Mouse (Mus musculus) forebrain, embryonic 15.5 days (tissue): ENCODE results near the gene Spon2. TPM values are rescaled to one million over a fixed set of nuclear protein-coding genes. Genes with fewer than 3 reads are reported as not detected.

Experiments
- ATAC-seq: fragments of 200-750 bp; cut with Nextera tagmentation; replicated peaks from 2 replicates; pipeline ENCODE4 v1.8.0; 2017; ENCODE audit warnings: mild to moderate bottlenecking, moderate TSS enrichment, moderate library complexity
- H3K27ac ChIP-seq: fragments of 300-500 bp; sonication (generic); replicated peaks from 2 replicates; pipeline ENCODE4 v1.5.1; 2015; ENCODE audit warnings: mild to moderate bottlenecking, inconsistent platforms
- H3K27me3 ChIP-seq: fragments of 300-500 bp; sonication (generic); 2 replicates; pipeline ENCODE4 v1.6.1; 2015; ENCODE audit warnings: inconsistent platforms
- H3K36me3 ChIP-seq: fragments of 300-500 bp; sonication (generic); 2 replicates; pipeline ENCODE4 v1.6.1; 2015; ENCODE audit warnings: mild to moderate bottlenecking, inconsistent platforms
- H3K4me1 ChIP-seq: fragments of 300-500 bp; sonication (generic); 2 replicates; pipeline ENCODE4 v1.6.1; 2015; ENCODE audit warnings: inconsistent platforms
- H3K4me2 ChIP-seq: fragments of 300-500 bp; sonication (generic); replicated peaks from 2 replicates; pipeline ENCODE4 v1.6.1; 2015; ENCODE audit warnings: mild to moderate bottlenecking, inconsistent platforms
- H3K4me3 ChIP-seq: fragments of 300-500 bp; sonication (generic); 2 replicates; pipeline ENCODE4 v1.5.1; 2015; ENCODE audit warnings: mild to moderate bottlenecking, inconsistent platforms
- H3K9ac ChIP-seq: fragments of 300-500 bp; sonication (generic); replicated peaks from 2 replicates; pipeline ENCODE4 v1.6.1; 2015; ENCODE audit warnings: mild to moderate bottlenecking, inconsistent platforms
- H3K9me3 ChIP-seq: fragments of 300-500 bp; sonication (generic); 2 replicates; pipeline ENCODE4 v1.6.1; 2016; ENCODE audit warnings: inconsistent platforms
- WGBS: fragments of 180-500 bp; shearing (Covaris S2); methylation state at CpG from one replicate; pipeline ENCODE4 v1.1.7; 2015; ENCODE audit warnings: mixed read lengths; 5-methylcytosine and 5-hydroxymethylcytosine counted together
- polyA plus RNA-seq: library from polyadenylated mRNA; unstranded; fragments of >200 nt; fragmentation: Nextera tagmentation; extraction: Ambion mirVana; gene quantifications from 2 replicates; pipeline ENCODE4 v1.2.1, GENCODE M21; 2015

The Spon2 gene
- polyA plus RNA-seq, 1 experiment from 2014 or later: 3.1 TPM

GRCm38 (mm10) chr5:33210515-33210914, 7.7 kb downstream of the Spon2 start:
- Histone ChIP-seq H3K4me3 (no peak overlapping the region), H3K27me3 (no peaks in the 10 kb centered on the region), H3K36me3 (no peaks in the 10 kb centered on the region), H3K27ac (no peak overlapping the region), H3K4me2 (no peak overlapping the region), H3K9me3 (no peaks in the 10 kb centered on the region), H3K9ac (no peak overlapping the region), H3K4me1 (no peaks in the 10 kb centered on the region)
- 86% methylated on average over 3 of the region's 3 CpGs for WGBS
- no peak for ATAC-seq

GRCm38 (mm10) chr5:33208533-33209245, 9.6 kb downstream of the Spon2 start:
- Histone ChIP-seq H3K4me3 (no peak overlapping the region), H3K4me2 (no peak overlapping the region), H3K9me3 (no peaks in the 10 kb centered on the region), H3K27ac (no peak overlapping the region), H3K9ac (no peak overlapping the region), H3K27me3 (no peaks in the 10 kb centered on the region), H3K36me3 (no peaks in the 10 kb centered on the region), H3K4me1 (peaks cover 3% of the 10 kb centered on the region; the same call in 1 of the 2 replicates)
- WGBS: 78% methylated on average over 14 of the region's 14 CpGs
- no peak for ATAC-seq

GRCm38 (mm10) chr5:33207136-33207535, 11.1 kb downstream of the Spon2 start:
- 54% methylated on average over 9 of the region's 9 CpGs for WGBS
- Histone ChIP-seq H3K9me3 (no peaks in the 10 kb centered on the region), H3K27ac (no peak overlapping the region), H3K4me2 (no peak overlapping the region), H3K9ac (no peak overlapping the region), H3K36me3 (no peaks in the 10 kb centered on the region), H3K4me3 (no peak overlapping the region), H3K4me1 (peaks cover 3% of the 10 kb centered on the region; the same call in 1 of the 2 replicates), H3K27me3 (no peaks in the 10 kb centered on the region)
- ATAC-seq: no peak

- Histone ChIP-seq H3K4me1 (peaks cover 3% of the 10 kb centered on the region; the same call in 1 of the 2 replicates), H3K4me2 (no peak overlapping the region), H3K36me3 (no peaks in the 10 kb centered on the region), H3K27ac (no peak overlapping the region), H3K27me3 (no peaks in the 10 kb centered on the region), H3K4me3 (no peak overlapping the region), H3K9ac (no peak overlapping the region), H3K9me3 (no peaks in the 10 kb centered on the region)
- ATAC-seq: no peak
- 92% methylated on average over 7 of the region's 7 CpGs for WGBS
Measured at GRCm38 (mm10) chr5:33206328-33206727, 11.9 kb downstream of the Spon2 start.

- ATAC-seq: no peak
- H3K4me1 ChIP-seq: peaks cover 3% of the 10 kb centered on the region; the same call in 1 of the 2 replicates
- WGBS: 82% methylated on average over 7 of the region's 7 CpGs
- no peak overlapping the region for H3K9ac ChIP-seq
- no peaks in the 10 kb centered on the region for H3K9me3 ChIP-seq
- H3K4me3 ChIP-seq: no peak overlapping the region
- no peaks in the 10 kb centered on the region for H3K27me3 ChIP-seq
- no peak overlapping the region for H3K4me2 ChIP-seq
- no peak overlapping the region for H3K27ac ChIP-seq
- no peaks in the 10 kb centered on the region for H3K36me3 ChIP-seq
Measured at GRCm38 (mm10) chr5:33204284-33204683, 14.0 kb downstream of the Spon2 start.

GRCm38 (mm10) chr5:33203691-33204242, 14.5 kb downstream of the Spon2 start:
- H3K27me3 ChIP-seq: no peaks in the 10 kb centered on the region
- no peaks in the 10 kb centered on the region for H3K36me3 ChIP-seq
- H3K4me1 ChIP-seq: peaks cover 3% of the 10 kb centered on the region; the same call in 1 of the 2 replicates
- H3K4me3 ChIP-seq: no peak overlapping the region
- H3K9ac ChIP-seq: no peak overlapping the region
- H3K27ac ChIP-seq: no peak overlapping the region
- no peaks in the 10 kb centered on the region for H3K9me3 ChIP-seq
- H3K4me2 ChIP-seq: peak overlapping the region; percentile 12; the same call in 1 of the 2 replicates
- no peak for ATAC-seq
- WGBS: 15% methylated on average over 9 of the region's 9 CpGs

- Histone ChIP-seq H3K36me3 (no peaks in the 10 kb centered on the region), H3K4me3 (no peak overlapping the region), H3K27ac (no peak overlapping the region), H3K9me3 (no peaks in the 10 kb centered on the region), H3K9ac (no peak overlapping the region), H3K4me1 (peaks cover 3% of the 10 kb centered on the region; the same call in 1 of the 2 replicates), H3K4me2 (no peak overlapping the region), H3K27me3 (no peaks in the 10 kb centered on the region)
- WGBS: 90% methylated on average over 6 of the region's 6 CpGs
- no peak for ATAC-seq
Measured at GRCm38 (mm10) chr5:33203171-33203565, 15.1 kb downstream of the Spon2 start.

- Histone ChIP-seq H3K36me3 (no peaks in the 10 kb centered on the region), H3K27ac (no peak overlapping the region), H3K27me3 (no peaks in the 10 kb centered on the region), H3K9ac (no peak overlapping the region), H3K4me1 (peaks cover 3% of the 10 kb centered on the region; the same call in 1 of the 2 replicates), H3K4me2 (no peak overlapping the region), H3K9me3 (no peaks in the 10 kb centered on the region), H3K4me3 (no peak overlapping the region)
- ATAC-seq: no peak
- WGBS: 88% methylated on average over 13 of the region's 13 CpGs
Measured at GRCm38 (mm10) chr5:33202516-33203170, 15.6 kb downstream of the Spon2 start.

- H3K9ac ChIP-seq: no peak overlapping the region
- no peak for ATAC-seq
- H3K36me3 ChIP-seq: no peaks in the 10 kb centered on the region
- no peak overlapping the region for H3K27ac ChIP-seq
- H3K4me3 ChIP-seq: no peak overlapping the region
- peaks cover 3% of the 10 kb centered on the region; the same call in 1 of the 2 replicates for H3K4me1 ChIP-seq
- no peak overlapping the region for H3K4me2 ChIP-seq
- H3K27me3 ChIP-seq: no peaks in the 10 kb centered on the region
- 74% methylated on average over 13 of the region's 13 CpGs for WGBS
- no peaks in the 10 kb centered on the region for H3K9me3 ChIP-seq
Measured at GRCm38 (mm10) chr5:33201697-33202096, 16.6 kb downstream of the Spon2 start.

- no peak for ATAC-seq
- no peaks in the 10 kb centered on the region for H3K27me3 ChIP-seq
- no peaks in the 10 kb centered on the region for H3K9me3 ChIP-seq
- 41% methylated on average over 1 of the region's 1 CpGs for WGBS
- H3K27ac ChIP-seq: no peak overlapping the region
- H3K4me3 ChIP-seq: no peak overlapping the region
- no peaks in the 10 kb centered on the region for H3K36me3 ChIP-seq
- H3K4me2 ChIP-seq: no peak overlapping the region
- peaks cover 3% of the 10 kb centered on the region; the same call in 1 of the 2 replicates for H3K4me1 ChIP-seq
- no peak overlapping the region for H3K9ac ChIP-seq
Measured at GRCm38 (mm10) chr5:33200071-33200470, 18.2 kb downstream of the Spon2 start.

- no peak overlapping the region for H3K4me3 ChIP-seq
- no peaks in the 10 kb centered on the region for H3K27me3 ChIP-seq
- no peak overlapping the region for H3K4me2 ChIP-seq
- no peak overlapping the region for H3K27ac ChIP-seq
- 86% methylated on average over 9 of the region's 9 CpGs for WGBS
- H3K9me3 ChIP-seq: no peaks in the 10 kb centered on the region
- H3K36me3 ChIP-seq: no peaks in the 10 kb centered on the region
- H3K9ac ChIP-seq: no peak overlapping the region
- no peak for ATAC-seq
- H3K4me1 ChIP-seq: no peaks in the 10 kb centered on the region
Measured at GRCm38 (mm10) chr5:33195246-33195852, 22.9 kb downstream of the Spon2 start.

- Histone ChIP-seq H3K27ac (no peak overlapping the region), H3K9me3 (no peaks in the 10 kb centered on the region), H3K4me1 (no peaks in the 10 kb centered on the region), H3K27me3 (no peaks in the 10 kb centered on the region), H3K4me2 (no peak overlapping the region), H3K36me3 (no peaks in the 10 kb centered on the region), H3K4me3 (no peak overlapping the region), H3K9ac (no peak overlapping the region)
- no peak for ATAC-seq
- 62% methylated on average over 7 of the region's 7 CpGs for WGBS
Measured at GRCm38 (mm10) chr5:33193567-33193966, 24.7 kb downstream of the Spon2 start.
